ENCODE assay signal across 22 mouse cellular contexts in the genomic region with DNA sequence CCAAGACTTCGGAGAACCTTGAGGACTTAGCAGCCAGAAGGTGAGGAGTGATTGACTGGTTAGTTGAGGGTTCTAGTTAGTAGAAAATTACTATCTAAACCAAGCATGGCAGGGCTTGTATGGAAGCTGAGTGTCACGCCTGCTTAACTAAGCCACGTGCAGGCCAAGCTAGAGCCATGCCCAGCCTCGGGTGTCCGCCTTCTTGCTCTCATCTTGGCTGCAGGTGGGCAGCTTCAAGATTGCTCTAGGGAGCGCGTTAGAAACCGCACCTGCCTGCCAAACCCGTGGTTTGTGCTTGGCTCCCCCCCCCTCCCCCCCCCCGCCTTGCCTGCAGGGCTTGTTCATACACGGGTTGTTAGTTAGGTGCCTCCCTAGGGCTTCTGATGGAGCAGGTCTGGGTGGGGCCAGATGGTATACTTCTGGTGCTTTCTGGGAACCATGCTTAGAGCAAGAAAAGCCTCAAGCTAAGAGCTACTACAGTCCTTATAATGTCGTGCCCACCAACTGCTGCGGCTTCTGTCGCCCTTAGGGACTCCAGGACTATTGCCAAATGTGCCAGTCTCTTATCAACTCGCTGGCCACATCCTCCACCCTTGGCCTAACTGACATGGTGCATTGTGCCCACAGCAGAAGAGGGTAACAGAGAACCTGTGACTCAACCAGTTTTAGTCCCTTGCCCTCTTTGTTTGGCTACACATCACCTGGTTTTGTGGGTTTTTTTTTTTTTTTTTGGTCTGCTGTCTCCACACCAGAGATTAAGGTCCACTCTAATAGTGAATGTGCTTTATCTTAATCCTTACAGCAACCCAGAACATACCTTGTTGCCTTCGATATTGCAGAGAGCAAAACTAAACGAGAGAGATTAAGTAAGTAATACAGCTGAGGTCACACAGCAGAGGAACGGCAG. TPM values are rescaled to one million over a fixed set of nuclear protein-coding genes. Genes with fewer than 3 reads are reported as not detected.
A peak's percentile ranks its signal among the peaks of the same experiment; 100 is the strongest.
DNase-seq lines count a peak whose midpoint lies in the region; ATAC-seq and TF ChIP-seq lines count a peak whose summit lies in the region.
"Had no signal": no experiment of that assay in that cellular context is flagged by ENCODE, and none has a peak within 500 bp of the region (broad histone marks: within the 10 kb centered on the region; RNA-seq: fewer than 3 reads in every experiment).

No protein-coding gene starts in this region.

- no peak overlapping the region for H3K4me2 ChIP-seq in lung, embryonic 16.5 days (ENCODE audit: low read depth, low read length)
- H3K4me2 ChIP-seq: heart, embryonic 11.5 days; hindbrain, embryonic 15.5 days; intestine, embryonic 15.5 days; kidney, embryonic 15.5 days; liver, embryonic 15.5 days had no signal

- H3K4me3 ChIP-seq in lung, embryonic 16.5 days (ENCODE audit: low read length), result no peak overlapping the region
- no peak overlapping the region for H3K4me3 ChIP-seq in lung, adult 2 months (replicated peaks; ENCODE audit: extremely low read depth, low read depth, low read length)
- no peak overlapping the region for H3K4me3 ChIP-seq in bone marrow, adult 2 months (replicated peaks; ENCODE audit: control insufficient read depth, low read depth, low read length)
- H3K4me3 ChIP-seq in kidney, adult 2 months (ENCODE audit: insufficient read depth, low read depth, low read length), result no peak overlapping the region
- H3K4me3 ChIP-seq: erythroblast, embryonic 14.5 days; hindbrain, embryonic 15.5 days; intestine, embryonic 15.5 days; kidney, embryonic 15.5 days; liver, embryonic 15.5 days had no signal

- H3K9ac ChIP-seq in lung, embryonic 16.5 days (ENCODE audit: low read length), result no peak overlapping the region
- H3K9ac ChIP-seq: hindbrain, embryonic 15.5 days; intestine, embryonic 15.5 days; kidney, embryonic 15.5 days; liver, embryonic 15.5 days had no signal

- no peak for TF ChIP-seq POLR2A in lung, adult 2 months (IDR thresholded peaks at IDR 0.05; ENCODE audit: borderline replicate concordance, extremely low read depth, low read depth, low read length)
- TF ChIP-seq POLR2A in bone marrow, adult 2 months (IDR thresholded peaks at IDR 0.05; ENCODE audit: borderline replicate concordance, control insufficient read depth, low read depth, low read length), result no peak
- TF ChIP-seq POLR2A in kidney, adult 2 months (IDR thresholded peaks at IDR 0.05; ENCODE audit: low read depth, low read length), result no peak

- H3K36me3 ChIP-seq in lung, embryonic 16.5 days (ENCODE audit: control insufficient read depth, insufficient read depth, low read length), result no peaks in the 10 kb centered on the region
- H3K36me3 ChIP-seq in kidney, adult 2 months (ENCODE audit: control insufficient read depth, insufficient read depth, low read length), result no peaks in the 10 kb centered on the region
- H3K36me3 ChIP-seq: hindbrain, embryonic 15.5 days; intestine, embryonic 15.5 days; kidney, embryonic 15.5 days; liver, embryonic 15.5 days had no signal

- no peak overlapping the region for H3K27ac ChIP-seq in lung, embryonic 16.5 days (ENCODE audit: low read length)
- H3K27ac ChIP-seq in bone marrow, adult 2 months (ENCODE audit: control insufficient read depth, insufficient read depth, low read depth, low read length, poor library complexity), result peak overlapping the region; percentile 11
- no peak overlapping the region for H3K27ac ChIP-seq in kidney, adult 2 months (ENCODE audit: insufficient read depth, low read depth, low read length)
- H3K27ac ChIP-seq: hindbrain, embryonic 15.5 days; intestine, embryonic 15.5 days; kidney, embryonic 15.5 days; liver, embryonic 15.5 days had no signal

- ATAC-seq in lung, embryonic 16.5 days (ENCODE audit: low read depth), result 0 out of 2 replicates have a peak, but pooled peaks have one; percentile 23
- ATAC-seq in megakaryocyte progenitor cell, adult 5-6 weeks (replicated peaks; ENCODE audit: poor library complexity), result peak; percentile 76
- ATAC-seq: forebrain, embryonic 14.5 days; intestine, embryonic 15.5 days; midbrain, embryonic 16.5 days had no signal

- H3K4me1 ChIP-seq in lung, embryonic 16.5 days (replicated peaks; ENCODE audit: control insufficient read depth, insufficient read depth, low read length), result no peaks in the 10 kb centered on the region
- no peaks in the 10 kb centered on the region for H3K4me1 ChIP-seq in lung, adult 2 months (ENCODE audit: control insufficient read depth, insufficient read depth, low read length)
- H3K4me1 ChIP-seq in bone marrow, adult 2 months (ENCODE audit: control insufficient read depth, insufficient read depth, low read length), result peaks cover 12% of the 10 kb centered on the region
- H3K4me1 ChIP-seq in kidney, adult 2 months (ENCODE audit: control insufficient read depth, insufficient read depth, low read length), result peaks cover 7% of the 10 kb centered on the region
- H3K4me1 ChIP-seq: intestine, embryonic 15.5 days; liver, embryonic 15.5 days had no signal

- no peaks in the 10 kb centered on the region for H3K27me3 ChIP-seq in lung, embryonic 16.5 days (ENCODE audit: control insufficient read depth, insufficient read depth, low read depth, low read length)
- no peaks in the 10 kb centered on the region for H3K27me3 ChIP-seq in kidney, adult 2 months (replicated peaks; ENCODE audit: control insufficient read depth, insufficient read depth, low read length)
- H3K27me3 ChIP-seq: hindbrain, embryonic 15.5 days; intestine, embryonic 15.5 days; kidney, embryonic 15.5 days had no signal

- WGBS in lung, embryonic 16.5 days, result 73% methylated on average over 16 of the region's 18 CpGs
- 60% methylated on average over 18 of the region's 18 CpGs for WGBS in lung, adult 2 months
- 10% methylated on average over 18 of the region's 18 CpGs for WGBS in bone marrow, adult 2 months
- WGBS in kidney, adult 2 months, result 64% methylated on average over 18 of the region's 18 CpGs

- DNase-seq in lung, adult 2 months, result no peak
- DNase-seq in kidney, adult 2 months, result no peak
- no peak for DNase-seq in cerebellum, adult 8-10 months
- DNase-seq in kidney, postnatal 25 days, result no peak
- DNase-seq: cerebellum, postnatal 25 days; gastrocnemius, postnatal 36 days; heart, postnatal 14 days; lung, postnatal 14 days; retina, postnatal 1 day; right cerebral cortex, postnatal 4 days; thymus, postnatal 14 days had no signal

- TF ChIP-seq CTCF in lung, adult 2 months (IDR thresholded peaks at IDR 0.05; ENCODE audit: insufficient read depth, low read length), result no peak
- no peak for TF ChIP-seq CTCF in bone marrow, adult 2 months (IDR thresholded peaks at IDR 0.05; ENCODE audit: control insufficient read depth, insufficient read depth, low read length)
- TF ChIP-seq CTCF in kidney, adult 2 months (conservative IDR thresholded peaks at IDR 0.05; ENCODE audit: insufficient read depth, insufficient read length, low read depth, low read length), result no peak

- H3K9me3 ChIP-seq in lung, embryonic 16.5 days (ENCODE audit: control insufficient read depth, low read length), result no peaks in the 10 kb centered on the region
- H3K9me3 ChIP-seq: hindbrain, embryonic 15.5 days; intestine, embryonic 15.5 days; kidney, embryonic 15.5 days; liver, embryonic 15.5 days had no signal

RNA-seq across cellular contexts. Expression of gene Cpne2, which starts 8.4 kb away (rescaled TPM):
- 9.9 and 10.6 TPM in 2 replicates for polyA plus RNA-seq in lung, embryonic 16.5 days (2015; fragmentation: Nextera tagmentation; extraction: Ambion mirVana)
- polyA plus RNA-seq in lung, adult 2 months (2012; rRNA removed), result 21.2 and 33.6 TPM in 2 replicates
- 23.4 and 36.1 TPM in 2 replicates for polyA plus RNA-seq in bone marrow, adult 2 months (2011; ENCODE audit: insufficient read depth, insufficient read length, low replicate concordance, missing spikeins)
- 98.4 and 104 TPM in 2 replicates for total RNA-seq in megakaryocyte progenitor cell, adult 5-6 weeks (2015)
- total RNA-seq in megakaryocyte progenitor cell, adult 5-6 weeks (2017), result 54.1 and 64.9 TPM in 2 replicates
- polyA plus RNA-seq in kidney, adult 2 months (2012; rRNA removed), result 28.9 and 31.5 TPM in 2 replicates
